Mouse (Mus musculus): ENCODE measurements around the gene Cfl1. TPM values are rescaled to one million over a fixed set of nuclear protein-coding genes. Genes with fewer than 3 reads are reported as not detected.

Gene Cfl1
- polyA plus RNA-seq, 1 experiment from 2014 or later: 3,318 TPM

- Histone ChIP-seq H3K27me3 (ENCODE audit: insufficient read depth, low read length) (no peaks in the 10 kb centered on the region), H3K4me1 (ENCODE audit: insufficient read depth) (peaks cover 10% of the 10 kb centered on the region), H3K4me3 (ENCODE audit: low read depth, low read length) (peak within 1 kb of the TSS; percentile 84), H3K9me3 (ENCODE audit: low read depth, low read length) (no peaks in the 10 kb centered on the region), H3K9ac (peak within 1 kb of the TSS; percentile 78), H3K4me2 (peak within 1 kb of the TSS; percentile 99), H3K27ac (ENCODE audit: low read depth) (peak within 1 kb of the TSS; percentile 90), H3K36me3 (ENCODE audit: insufficient read depth) (peaks cover 21% of the 10 kb centered on the region)
- ATAC-seq (ENCODE audit: insufficient read depth): no peak
- no peak for TF ChIP-seq CTCF (IDR thresholded peaks at IDR 0.05; ENCODE audit: low read depth)
- WGBS: 12% methylated on average over 14 of the region's 14 CpGs
- DNase-seq: no peak
Measured at GRCm38 (mm10) chr19:5457746-5458442, 32.4 kb upstream of the Cfl1 start, which contains the start of gene Ccdc85b. Gene Ccdc85b (minus strand): TSS chr19:5457894.

GRCm38 (mm10) chr19:5459019-5459418, 31.2 kb upstream of the Cfl1 start:
- no peak overlapping the region for H3K4me2 ChIP-seq
- DNase-seq: no peak
- no peak overlapping the region for H3K27ac ChIP-seq (ENCODE audit: low read depth)
- no peak overlapping the region for H3K4me3 ChIP-seq (ENCODE audit: low read depth, low read length)
- H3K27me3 ChIP-seq (ENCODE audit: insufficient read depth, low read length): no peaks in the 10 kb centered on the region
- ATAC-seq (ENCODE audit: insufficient read depth): no peak
- H3K4me1 ChIP-seq (ENCODE audit: insufficient read depth): peaks cover 10% of the 10 kb centered on the region
- no peak overlapping the region for H3K9ac ChIP-seq
- H3K9me3 ChIP-seq (ENCODE audit: low read depth, low read length): no peaks in the 10 kb centered on the region
- H3K36me3 ChIP-seq (ENCODE audit: insufficient read depth): peaks cover 25% of the 10 kb centered on the region
- WGBS: 67% methylated on average over 7 of the region's 7 CpGs
- TF ChIP-seq CTCF (IDR thresholded peaks at IDR 0.05; ENCODE audit: low read depth): no peak

- Histone ChIP-seq H3K27ac (ENCODE audit: low read depth) (0 out of 2 replicates have a peak overlapping the region, but pooled peaks have one; percentile 10), H3K9ac (peak overlapping the region; percentile 62), H3K4me2 (peak overlapping the region; percentile 82), H3K9me3 (ENCODE audit: low read depth, low read length) (no peaks in the 10 kb centered on the region), H3K4me1 (ENCODE audit: insufficient read depth) (peaks cover 10% of the 10 kb centered on the region), H3K36me3 (ENCODE audit: insufficient read depth) (peaks cover 30% of the 10 kb centered on the region), H3K4me3 (ENCODE audit: low read depth, low read length) (peak overlapping the region; percentile 57), H3K27me3 (ENCODE audit: insufficient read depth, low read length) (no peaks in the 10 kb centered on the region)
- no peak for DNase-seq
- no peak for ATAC-seq (ENCODE audit: insufficient read depth)
- WGBS: 24% methylated on average over 3 of the region's 3 CpGs
- TF ChIP-seq CTCF (IDR thresholded peaks at IDR 0.05; ENCODE audit: low read depth): no peak
Measured at GRCm38 (mm10) chr19:5459896-5460295, 30.4 kb upstream of the Cfl1 start.

- Histone ChIP-seq H3K4me1 (ENCODE audit: insufficient read depth) (peaks cover 10% of the 10 kb centered on the region), H3K9me3 (ENCODE audit: low read depth, low read length) (no peaks in the 10 kb centered on the region), H3K4me2 (peak within 1 kb of the TSS; percentile 82), H3K4me3 (ENCODE audit: low read depth, low read length) (peak within 1 kb of the TSS; percentile 57), H3K27ac (ENCODE audit: low read depth) (peak within 1 kb of the TSS; percentile 42; the same call in 1 of the 2 replicates), H3K27me3 (ENCODE audit: insufficient read depth, low read length) (no peaks in the 10 kb centered on the region), H3K36me3 (ENCODE audit: insufficient read depth) (peaks cover 34% of the 10 kb centered on the region), H3K9ac (peak within 1 kb of the TSS; percentile 62)
- peak; percentile 64 for ATAC-seq (ENCODE audit: insufficient read depth)
- TF ChIP-seq CTCF (IDR thresholded peaks at IDR 0.05; ENCODE audit: low read depth): no peak
- WGBS: 1% methylated on average over 32 of the region's 32 CpGs
- DNase-seq: peak; percentile 97
Measured at GRCm38 (mm10) chr19:5460465-5460911, 29.8 kb upstream of the Cfl1 start, which contains the start of gene Fibp. Gene Fibp (plus strand): TSS chr19:5460615.

DNA sequence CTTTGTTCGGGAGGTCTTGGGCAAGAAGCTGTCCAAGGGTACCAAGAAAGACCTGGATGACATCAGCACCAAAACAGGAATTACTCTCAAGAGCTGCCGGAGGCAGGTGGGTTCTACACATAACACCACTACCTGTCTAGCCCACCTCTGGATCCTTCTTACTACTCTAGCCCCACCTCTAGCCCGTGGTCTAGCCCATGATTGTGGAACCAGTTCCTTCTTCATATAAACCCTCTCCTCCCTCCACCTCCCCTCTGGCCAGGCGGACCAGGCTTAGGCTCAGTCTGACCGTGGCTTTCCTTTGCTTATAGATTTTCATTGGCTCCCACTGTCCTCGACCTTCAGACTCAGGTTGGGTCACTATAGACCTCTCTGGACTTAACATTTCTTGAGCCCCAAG, 28.8 kb upstream of the Cfl1 start:
- WGBS: 82% methylated on average over 6 of the region's 6 CpGs
- peaks cover 42% of the 10 kb centered on the region for H3K36me3 ChIP-seq (ENCODE audit: insufficient read depth)
- H3K9ac ChIP-seq: peak overlapping the region; percentile 62; the same call in 1 of the 2 replicates
- DNase-seq (no peak), ATAC-seq (ENCODE audit: insufficient read depth) (no peak)
- H3K27ac ChIP-seq (ENCODE audit: low read depth): no peak overlapping the region
- no peaks in the 10 kb centered on the region for H3K27me3 ChIP-seq (ENCODE audit: insufficient read depth, low read length)
- no peak for TF ChIP-seq CTCF (IDR thresholded peaks at IDR 0.05; ENCODE audit: low read depth)
- no peaks in the 10 kb centered on the region for H3K9me3 ChIP-seq (ENCODE audit: low read depth, low read length)
- H3K4me3 ChIP-seq (ENCODE audit: low read depth, low read length): peak overlapping the region; percentile 57
- peak overlapping the region; percentile 82 for H3K4me2 ChIP-seq
- H3K4me1 ChIP-seq (ENCODE audit: insufficient read depth): peaks cover 5% of the 10 kb centered on the region

- no peaks in the 10 kb centered on the region for H3K9me3 ChIP-seq (ENCODE audit: low read depth, low read length)
- peaks cover 5% of the 10 kb centered on the region for H3K4me1 ChIP-seq (ENCODE audit: insufficient read depth)
- no peak overlapping the region for H3K27ac ChIP-seq (ENCODE audit: low read depth)
- no peaks in the 10 kb centered on the region for H3K27me3 ChIP-seq (ENCODE audit: insufficient read depth, low read length)
- WGBS: 87% methylated on average over 9 of the region's 9 CpGs
- ATAC-seq (ENCODE audit: insufficient read depth) (no peak), DNase-seq (no peak)
- no peak overlapping the region for H3K4me3 ChIP-seq (ENCODE audit: low read depth, low read length)
- no peak overlapping the region for H3K4me2 ChIP-seq
- no peak for TF ChIP-seq CTCF (IDR thresholded peaks at IDR 0.05; ENCODE audit: low read depth)
- H3K36me3 ChIP-seq (ENCODE audit: insufficient read depth): peaks cover 55% of the 10 kb centered on the region
- no peak overlapping the region for H3K9ac ChIP-seq
Measured at GRCm38 (mm10) chr19:5463212-5463611, 27.0 kb upstream of the Cfl1 start.

GRCm38 (mm10) chr19:5463791-5464562, 26.3 kb upstream of the Cfl1 start:
- DNase-seq: peak; percentile 87
- Histone ChIP-seq H3K4me3 (ENCODE audit: low read depth, low read length) (peak overlapping the region; percentile 19), H3K9ac (peak overlapping the region; percentile 21), H3K27ac (ENCODE audit: low read depth) (peak overlapping the region; percentile 51; the same call in 1 of the 2 replicates), H3K4me1 (ENCODE audit: insufficient read depth) (peaks cover 5% of the 10 kb centered on the region), H3K4me2 (peak overlapping the region; percentile 48), H3K9me3 (ENCODE audit: low read depth, low read length) (no peaks in the 10 kb centered on the region), H3K36me3 (ENCODE audit: insufficient read depth) (peaks cover 55% of the 10 kb centered on the region), H3K27me3 (ENCODE audit: insufficient read depth, low read length) (no peaks in the 10 kb centered on the region)
- WGBS: 29% methylated on average over 15 of the region's 15 CpGs
- peak; percentile 93 for TF ChIP-seq CTCF (IDR thresholded peaks at IDR 0.05; ENCODE audit: low read depth)
- ATAC-seq (ENCODE audit: insufficient read depth): no peak; the same call in 1 of the 2 replicates
